Mouse (Mus musculus): Measurements from ENCODE around the gene Cadps2.

GRCm38 (mm10) chr6:23251431-23251830 lies 587.8 kb downstream of the Cadps2 start:
- TF ChIP-seq POLR2A (IDR thresholded peaks at IDR 0.05; ENCODE audit: insufficient read depth, low read length) (no peak), CTCF (IDR thresholded peaks at IDR 0.05; ENCODE audit: low read depth, low read length) (no peak), EP300 (IDR thresholded peaks at IDR 0.05; ENCODE audit: insufficient read depth, low read depth, low read length) (no peak)
